Mouse (Mus musculus): ENCODE data around the gene Tpst1. TPM values are rescaled to one million over a fixed set of nuclear protein-coding genes. Genes with fewer than 3 reads are reported as not detected.

The Tpst1 gene
- polyA plus RNA-seq, 1 experiment from 2014 or later: 57.1 TPM

DNA sequence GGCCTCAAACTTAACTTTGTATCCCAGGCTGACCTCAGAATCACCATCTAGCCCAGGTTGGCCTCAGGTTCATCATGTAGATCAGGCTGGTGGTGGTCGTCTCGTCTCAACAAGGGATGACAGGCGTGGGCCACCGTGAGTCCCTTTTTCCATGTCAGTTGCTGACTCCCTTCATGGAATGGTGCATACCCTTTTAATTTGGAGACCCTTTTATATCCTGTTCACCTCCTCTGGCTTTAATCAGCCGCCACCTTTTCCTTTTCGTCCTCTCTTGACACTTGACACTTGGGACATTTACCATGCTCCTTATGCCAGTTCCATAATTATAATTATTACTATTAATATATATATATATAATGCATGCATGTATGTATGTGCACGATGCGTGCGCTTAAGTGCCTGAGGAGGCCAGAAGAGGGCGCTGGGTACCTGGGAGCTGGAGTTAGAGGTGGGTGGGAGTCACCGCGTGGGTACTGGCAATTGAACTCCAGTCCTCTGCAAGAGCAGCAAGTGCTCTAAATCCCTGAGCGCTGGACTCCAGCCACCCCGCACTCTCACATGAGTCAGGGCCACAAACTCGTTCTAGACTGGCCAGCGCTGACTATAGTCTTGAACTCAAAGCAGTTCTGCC, 7.0 kb downstream of the Tpst1 start:
- Histone ChIP-seq H3K9ac (ENCODE audit: low read length) (peak overlapping the region; percentile 89), H3K4me1 (ENCODE audit: control insufficient read depth, insufficient read depth, low read length) (peaks cover 3% of the 10 kb centered on the region; the same call in 1 of the 2 replicates), H3K27ac (ENCODE audit: low read depth, low read length) (no peak overlapping the region), H3K4me3 (ENCODE audit: low read depth, low read length) (peak overlapping the region; percentile 77), H3K36me3 (ENCODE audit: control insufficient read depth, insufficient read depth, low read length) (no peaks in the 10 kb centered on the region), H3K4me2 (ENCODE audit: low read length) (peak overlapping the region; percentile 73), H3K27me3 (replicated peaks; ENCODE audit: control insufficient read depth, insufficient read depth, low read length) (no peaks in the 10 kb centered on the region), H3K9me3 (replicated peaks; ENCODE audit: control insufficient read depth, low read length) (no peaks in the 10 kb centered on the region)
- DNase-seq (ENCODE audit: low spot score) (peak; percentile 2), ATAC-seq (no peak)
- 77% methylated on average over 16 of the region's 16 CpGs for WGBS

DNA sequence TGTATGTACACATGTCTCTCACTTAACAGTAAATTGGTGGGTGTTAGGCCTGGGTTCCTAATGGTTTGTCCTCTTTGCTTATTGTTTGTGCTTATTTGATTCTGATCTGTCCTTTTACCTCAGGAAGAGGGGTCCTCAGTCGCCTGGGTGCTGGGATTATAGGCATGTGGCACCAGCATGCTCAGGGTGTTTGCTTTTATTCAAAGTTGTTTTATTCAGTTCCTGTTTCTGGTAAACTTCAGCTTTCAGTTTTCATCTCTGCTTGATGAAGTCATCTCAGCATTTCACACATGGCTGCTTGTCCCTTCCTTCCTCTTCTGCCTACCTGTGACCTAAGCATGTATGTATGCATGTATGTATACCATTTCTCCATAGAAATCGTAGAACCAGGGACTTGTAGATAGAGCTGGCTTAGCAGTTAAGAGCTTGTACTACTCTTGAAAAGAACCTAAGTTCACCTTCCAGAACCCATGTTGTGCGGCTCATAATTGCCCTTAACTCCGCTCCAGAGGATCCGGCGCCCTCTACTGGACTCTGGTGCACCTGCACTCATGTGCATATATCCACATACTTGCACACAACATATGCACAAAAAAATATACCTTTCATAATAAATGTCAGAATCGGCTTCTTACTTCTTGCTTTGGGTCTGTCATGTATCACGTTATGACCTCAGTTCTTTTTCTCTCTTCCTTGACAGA, 8.2 kb downstream of the Tpst1 start:
- Histone ChIP-seq H3K9ac (ENCODE audit: low read length) (no peak overlapping the region), H3K4me2 (ENCODE audit: low read length) (no peak overlapping the region), H3K4me1 (ENCODE audit: control insufficient read depth, insufficient read depth, low read length) (peaks cover 3% of the 10 kb centered on the region; the same call in 1 of the 2 replicates), H3K27ac (ENCODE audit: low read depth, low read length) (no peak overlapping the region), H3K36me3 (ENCODE audit: control insufficient read depth, insufficient read depth, low read length) (0 out of 2 replicates have a peak, but pooled peaks cover 3% of the 10 kb centered on the region), H3K27me3 (replicated peaks; ENCODE audit: control insufficient read depth, insufficient read depth, low read length) (no peaks in the 10 kb centered on the region), H3K4me3 (ENCODE audit: low read depth, low read length) (no peak overlapping the region), H3K9me3 (replicated peaks; ENCODE audit: control insufficient read depth, low read length) (no peaks in the 10 kb centered on the region)
- ATAC-seq: no peak
- 96% methylated on average over 8 of the region's 8 CpGs for WGBS
- DNase-seq (ENCODE audit: low spot score): no peak

DNA sequence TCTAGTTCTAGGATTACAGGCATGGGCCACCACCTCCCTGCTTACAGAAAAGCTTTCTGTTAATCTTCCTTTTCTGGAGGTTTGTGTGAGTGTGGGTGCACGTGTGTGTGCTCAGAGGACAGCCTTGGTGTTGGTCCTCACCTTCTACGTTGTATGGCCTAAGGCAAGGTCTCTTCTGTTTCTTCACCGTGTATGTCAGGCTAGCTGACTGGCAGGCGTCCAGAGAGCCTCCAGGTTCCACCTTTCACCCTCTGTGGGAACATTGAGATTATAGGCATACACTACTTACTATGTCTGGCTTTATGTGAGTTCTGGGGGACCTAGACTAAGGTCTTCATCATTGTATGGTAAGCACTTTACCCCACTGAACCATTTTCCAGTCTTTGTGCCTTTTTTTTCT, 9.3 kb downstream of the Tpst1 start:
- ATAC-seq (no peak), DNase-seq (ENCODE audit: low spot score) (no peak)
- Histone ChIP-seq H3K4me1 (ENCODE audit: control insufficient read depth, insufficient read depth, low read length) (peaks cover 3% of the 10 kb centered on the region; the same call in 1 of the 2 replicates), H3K4me3 (ENCODE audit: low read depth, low read length) (no peak overlapping the region), H3K4me2 (ENCODE audit: low read length) (no peak overlapping the region), H3K36me3 (ENCODE audit: control insufficient read depth, insufficient read depth, low read length) (0 out of 2 replicates have a peak, but pooled peaks cover 3% of the 10 kb centered on the region), H3K9ac (ENCODE audit: low read length) (no peak overlapping the region), H3K9me3 (replicated peaks; ENCODE audit: control insufficient read depth, low read length) (no peaks in the 10 kb centered on the region), H3K27ac (ENCODE audit: low read depth, low read length) (no peak overlapping the region), H3K27me3 (replicated peaks; ENCODE audit: control insufficient read depth, insufficient read depth, low read length) (no peaks in the 10 kb centered on the region)
- 79% methylated on average over 4 of the region's 4 CpGs for WGBS

DNA sequence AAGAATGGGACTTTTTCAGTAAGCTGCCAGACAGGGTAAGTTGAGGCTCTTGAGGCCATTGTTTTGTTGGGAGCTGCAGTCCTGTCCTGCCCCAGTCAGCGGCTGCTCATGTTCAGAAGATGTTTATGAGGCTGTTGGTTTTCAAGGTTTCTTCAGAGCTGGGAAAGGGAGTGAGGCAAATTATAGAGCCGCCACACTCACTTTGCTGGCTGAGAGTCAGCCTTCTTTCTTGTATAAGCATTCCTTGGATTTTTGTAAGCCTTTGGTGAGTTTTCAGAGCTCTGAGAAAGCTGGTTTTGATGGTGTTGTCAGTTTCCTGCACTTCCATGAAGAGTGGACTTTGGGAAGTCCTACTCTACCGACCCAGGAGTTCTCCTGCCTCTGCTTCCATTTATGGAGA, 11.1 kb downstream of the Tpst1 start:
- no peaks in the 10 kb centered on the region for H3K9me3 ChIP-seq (replicated peaks; ENCODE audit: control insufficient read depth, low read length)
- 95% methylated on average over 3 of the region's 3 CpGs for WGBS
- H3K27me3 ChIP-seq (replicated peaks; ENCODE audit: control insufficient read depth, insufficient read depth, low read length): no peaks in the 10 kb centered on the region
- ATAC-seq: no peak
- 0 out of 2 replicates have a peak, but pooled peaks cover 3% of the 10 kb centered on the region for H3K36me3 ChIP-seq (ENCODE audit: control insufficient read depth, insufficient read depth, low read length)
- no peak overlapping the region for H3K4me3 ChIP-seq (ENCODE audit: low read depth, low read length)
- H3K4me1 ChIP-seq (ENCODE audit: control insufficient read depth, insufficient read depth, low read length): no peaks in the 10 kb centered on the region
- H3K4me2 ChIP-seq (ENCODE audit: low read length): no peak overlapping the region
- H3K27ac ChIP-seq (ENCODE audit: low read depth, low read length): no peak overlapping the region
- H3K9ac ChIP-seq (ENCODE audit: low read length): no peak overlapping the region
- no peak for DNase-seq (ENCODE audit: low spot score)

DNA sequence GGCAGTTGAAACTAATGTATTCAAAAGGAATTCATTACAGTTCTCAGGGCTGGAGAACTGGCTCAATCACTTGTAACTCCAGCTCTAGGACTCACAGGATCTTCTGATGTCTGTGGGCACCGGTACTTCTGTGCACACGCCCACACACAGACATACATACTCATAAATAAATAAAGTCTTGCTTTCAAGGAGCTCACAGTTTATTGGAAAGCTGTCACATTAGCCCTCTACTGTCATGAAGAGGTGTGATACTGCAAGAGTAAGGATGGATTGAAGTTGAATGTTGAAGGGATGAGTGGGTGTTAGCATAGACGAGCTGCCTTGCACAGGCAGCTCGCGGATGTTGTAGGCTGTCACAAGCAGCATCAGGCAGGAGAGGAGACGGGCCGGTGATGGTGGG, 14.9 kb downstream of the Tpst1 start:
- 0 out of 2 replicates have a peak, but pooled peaks cover 3% of the 10 kb centered on the region for H3K36me3 ChIP-seq (ENCODE audit: control insufficient read depth, insufficient read depth, low read length)
- H3K9ac ChIP-seq (ENCODE audit: low read length): no peak overlapping the region
- WGBS: 94% methylated on average over 7 of the region's 7 CpGs
- H3K4me2 ChIP-seq (ENCODE audit: low read length): no peak overlapping the region
- no peaks in the 10 kb centered on the region for H3K4me1 ChIP-seq (ENCODE audit: control insufficient read depth, insufficient read depth, low read length)
- H3K27ac ChIP-seq (ENCODE audit: low read depth, low read length): no peak overlapping the region
- H3K4me3 ChIP-seq (ENCODE audit: low read depth, low read length): no peak overlapping the region
- DNase-seq (ENCODE audit: low spot score) (no peak), ATAC-seq (no peak)
- H3K27me3 ChIP-seq (replicated peaks; ENCODE audit: control insufficient read depth, insufficient read depth, low read length): no peaks in the 10 kb centered on the region
- no peaks in the 10 kb centered on the region for H3K9me3 ChIP-seq (replicated peaks; ENCODE audit: control insufficient read depth, low read length)

DNA sequence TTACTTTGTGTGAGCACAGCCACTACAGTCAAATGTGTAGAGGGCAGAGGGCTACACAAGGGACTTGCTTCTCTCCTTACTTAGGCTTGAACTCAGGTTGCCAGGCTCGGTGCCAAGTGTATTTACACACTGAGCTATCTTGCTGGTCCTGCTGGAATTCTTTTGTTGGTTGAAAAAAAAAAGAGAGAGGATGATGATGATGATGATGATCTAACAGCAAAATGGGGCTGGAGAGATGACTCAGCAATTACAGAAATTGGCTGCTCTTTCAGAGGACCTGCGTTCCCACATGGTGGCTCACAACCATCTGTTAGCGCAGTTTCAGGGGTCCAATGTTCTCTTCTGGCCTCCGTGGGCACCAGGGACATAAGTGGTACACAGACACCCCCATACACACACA, 15.5 kb downstream of the Tpst1 start:
- Histone ChIP-seq H3K4me1 (ENCODE audit: control insufficient read depth, insufficient read depth, low read length) (no peaks in the 10 kb centered on the region), H3K36me3 (ENCODE audit: control insufficient read depth, insufficient read depth, low read length) (0 out of 2 replicates have a peak, but pooled peaks cover 3% of the 10 kb centered on the region), H3K27ac (ENCODE audit: low read depth, low read length) (no peak overlapping the region), H3K9ac (ENCODE audit: low read length) (no peak overlapping the region), H3K9me3 (replicated peaks; ENCODE audit: control insufficient read depth, low read length) (no peaks in the 10 kb centered on the region), H3K4me3 (ENCODE audit: low read depth, low read length) (no peak overlapping the region), H3K27me3 (replicated peaks; ENCODE audit: control insufficient read depth, insufficient read depth, low read length) (no peaks in the 10 kb centered on the region), H3K4me2 (ENCODE audit: low read length) (no peak overlapping the region)
- 90% methylated on average over 4 of the region's 4 CpGs for WGBS
- DNase-seq (ENCODE audit: low spot score) (no peak), ATAC-seq (no peak)

DNA sequence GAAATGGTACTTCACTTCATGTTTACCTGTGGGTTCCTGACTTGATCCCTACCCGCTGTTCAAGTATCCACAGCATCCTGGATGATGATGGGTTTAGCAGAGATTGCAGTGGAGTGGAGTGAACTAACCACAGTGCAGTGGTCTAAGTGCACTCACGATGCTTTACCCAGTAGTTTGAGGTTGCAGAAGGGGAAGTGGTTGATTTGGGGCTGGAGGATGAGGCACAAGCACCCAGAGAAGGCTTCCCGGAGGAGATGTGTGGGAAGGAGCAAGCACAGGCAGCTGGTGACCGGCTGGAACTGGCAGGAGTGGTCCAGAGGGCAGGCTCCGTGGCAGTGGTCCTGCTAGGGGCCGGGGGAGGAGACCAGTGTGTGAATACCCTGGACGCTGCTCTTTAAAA, 16.1 kb downstream of the Tpst1 start:
- H3K9ac ChIP-seq (ENCODE audit: low read length): no peak overlapping the region
- no peak overlapping the region for H3K4me2 ChIP-seq (ENCODE audit: low read length)
- no peaks in the 10 kb centered on the region for H3K9me3 ChIP-seq (replicated peaks; ENCODE audit: control insufficient read depth, low read length)
- no peaks in the 10 kb centered on the region for H3K4me1 ChIP-seq (ENCODE audit: control insufficient read depth, insufficient read depth, low read length)
- no peaks in the 10 kb centered on the region for H3K27me3 ChIP-seq (replicated peaks; ENCODE audit: control insufficient read depth, insufficient read depth, low read length)
- 0 out of 2 replicates have a peak, but pooled peaks cover 3% of the 10 kb centered on the region for H3K36me3 ChIP-seq (ENCODE audit: control insufficient read depth, insufficient read depth, low read length)
- H3K27ac ChIP-seq (ENCODE audit: low read depth, low read length): no peak overlapping the region
- ATAC-seq: no peak
- 87% methylated on average over 7 of the region's 7 CpGs for WGBS
- no peak for DNase-seq (ENCODE audit: low spot score)
- H3K4me3 ChIP-seq (ENCODE audit: low read depth, low read length): no peak overlapping the region

DNA sequence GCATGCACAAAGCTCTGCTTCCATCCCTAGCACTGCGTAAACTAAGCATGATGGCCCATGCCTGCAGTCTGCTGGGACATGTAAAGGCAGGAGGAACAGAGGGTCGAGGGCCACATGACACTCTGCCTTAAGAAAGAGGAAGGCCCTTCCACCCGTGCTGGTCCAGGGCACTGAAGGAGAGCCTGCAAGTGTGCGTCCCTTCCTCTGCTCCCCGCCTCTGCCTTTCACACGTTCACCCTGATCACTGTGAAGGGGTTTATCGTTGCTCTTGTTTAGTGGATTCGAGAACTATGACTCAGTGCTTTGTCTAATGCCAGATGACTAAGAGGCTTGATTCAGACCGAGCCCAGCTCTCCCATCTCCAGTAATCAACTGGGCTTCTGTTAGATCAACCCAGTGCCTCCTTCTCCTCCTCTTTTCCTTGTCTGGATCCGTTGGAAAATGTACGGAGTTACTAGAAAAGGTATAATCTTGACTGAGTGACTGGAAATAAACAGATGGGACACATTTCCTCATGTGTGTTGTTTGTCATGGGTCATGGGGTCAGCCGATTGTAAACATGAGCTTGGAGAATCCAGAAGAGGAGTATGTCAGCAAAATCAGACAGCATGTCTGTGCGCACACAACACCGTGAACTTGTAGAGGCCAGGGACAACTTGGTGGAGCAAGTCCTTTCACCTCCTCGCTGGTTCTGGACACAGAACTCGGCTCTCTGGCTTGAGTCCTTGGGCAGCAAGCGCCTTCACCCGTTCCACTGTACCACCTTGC, 16.7 kb downstream of the Tpst1 start:
- no peak for DNase-seq (ENCODE audit: low spot score)
- H3K27ac ChIP-seq (ENCODE audit: low read depth, low read length): no peak overlapping the region
- H3K4me1 ChIP-seq (ENCODE audit: control insufficient read depth, insufficient read depth, low read length): no peaks in the 10 kb centered on the region
- H3K36me3 ChIP-seq (ENCODE audit: control insufficient read depth, insufficient read depth, low read length): 0 out of 2 replicates have a peak, but pooled peaks cover 3% of the 10 kb centered on the region
- H3K27me3 ChIP-seq (replicated peaks; ENCODE audit: control insufficient read depth, insufficient read depth, low read length): no peaks in the 10 kb centered on the region
- no peak overlapping the region for H3K9ac ChIP-seq (ENCODE audit: low read length)
- no peak overlapping the region for H3K4me3 ChIP-seq (ENCODE audit: low read depth, low read length)
- no peak overlapping the region for H3K4me2 ChIP-seq (ENCODE audit: low read length)
- no peaks in the 10 kb centered on the region for H3K9me3 ChIP-seq (replicated peaks; ENCODE audit: control insufficient read depth, low read length)
- WGBS: 91% methylated on average over 18 of the region's 18 CpGs
- no peak for ATAC-seq

Measured in forebrain, embryonic 14.5 days (tissue).